Mouse (Mus musculus): Measurements from ENCODE around the gene Eno2. TPM values are rescaled to one million over a fixed set of nuclear protein-coding genes. Genes with fewer than 3 reads are reported as not detected.
"Not testable (repeated sequence)": the region's sequence is repeated elsewhere in the genome, so short reads cannot be mapped to it uniquely, and the experiment has no call there.

Gene Eno2
- polyA plus RNA-seq, 1 experiment from 2014 or later = 10.7 TPM

DNA sequence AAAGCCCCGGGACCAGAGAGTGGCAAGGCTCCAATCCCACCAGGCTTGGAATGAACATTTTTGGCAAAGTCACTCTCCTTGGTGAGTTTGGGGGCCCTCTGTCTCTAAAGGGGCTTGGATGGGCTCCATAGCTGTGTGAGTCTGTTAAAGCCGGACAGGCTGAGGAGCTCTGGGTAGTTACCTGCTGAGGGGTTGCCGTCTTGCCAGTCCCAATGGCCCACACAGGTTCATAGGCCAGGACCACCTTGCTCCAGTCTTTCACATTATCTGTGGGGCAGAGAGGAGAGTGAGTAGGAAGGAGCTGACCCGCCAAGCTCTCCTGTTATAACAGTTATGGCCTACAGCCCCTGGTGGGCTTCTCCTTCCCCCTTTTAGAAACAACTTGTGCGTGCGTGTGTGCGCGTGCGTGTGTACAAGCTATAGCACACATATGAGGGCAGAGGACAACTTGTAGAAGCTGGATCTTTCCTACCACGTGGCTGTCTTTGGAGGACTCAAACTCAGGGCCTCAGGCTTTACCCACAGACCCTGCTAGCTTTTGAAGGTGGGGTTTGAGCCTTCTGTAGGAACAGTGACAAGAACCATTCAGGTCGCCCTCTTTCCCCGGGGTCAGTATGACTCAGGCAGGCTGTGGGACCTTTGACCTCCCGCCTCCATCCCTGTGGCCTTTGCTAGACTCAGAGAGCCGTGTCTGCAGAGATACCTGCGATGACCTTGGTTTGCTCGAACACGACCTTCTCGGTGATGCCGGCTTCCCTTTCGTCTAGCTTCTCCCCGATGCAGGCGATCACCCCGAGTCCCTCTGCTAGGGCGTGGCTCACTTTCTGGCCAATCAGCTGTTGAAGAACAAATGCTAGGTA, 42.5 kb upstream of the Eno2 start:
- peak overlapping the region; percentile 73 for H3K4me3 ChIP-seq
- peak overlapping the region; percentile 89 for H3K9ac ChIP-seq
- peaks cover 47% of the 10 kb centered on the region for H3K4me1 ChIP-seq
- 78% methylated on average over 24 of the region's 24 CpGs for WGBS
- H3K27ac ChIP-seq = 0 out of 2 replicates have a peak overlapping the region, but pooled peaks have one; percentile 92
- H3K4me2 ChIP-seq = peak overlapping the region; percentile 92
- peaks cover 44% of the 10 kb centered on the region for H3K36me3 ChIP-seq
- H3K27me3 ChIP-seq = no peaks in the 10 kb centered on the region
- ATAC-seq (ENCODE audit: insufficient number of reproducible peaks, insufficient read depth, low FRiP score, low TSS enrichment, low read depth) = no peak
- H3K9me3 ChIP-seq = no peaks in the 10 kb centered on the region

DNA sequence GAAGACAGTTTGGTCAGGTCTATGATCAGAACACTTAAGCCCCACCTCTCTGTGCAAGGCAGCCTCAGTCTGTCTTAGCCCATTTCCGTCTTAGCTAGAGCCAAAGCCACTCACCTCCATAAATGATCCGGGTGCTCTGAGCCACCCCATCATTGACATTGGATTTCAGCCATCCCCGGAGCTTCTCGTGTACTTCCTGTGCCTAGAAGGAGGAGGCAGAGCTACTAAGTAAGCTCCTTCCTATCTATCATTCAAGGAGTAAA, 41.9 kb upstream of the Eno2 start:
- Histone ChIP-seq H3K9ac (no peak overlapping the region), H3K27ac (no peak overlapping the region), H3K4me2 (no peak overlapping the region), H3K9me3 (no peaks in the 10 kb centered on the region), H3K36me3 (peaks cover 38% of the 10 kb centered on the region), H3K27me3 (no peaks in the 10 kb centered on the region), H3K4me3 (no peak overlapping the region), H3K4me1 (peaks cover 52% of the 10 kb centered on the region)
- no peak for ATAC-seq (ENCODE audit: insufficient number of reproducible peaks, insufficient read depth, low FRiP score, low TSS enrichment, low read depth)
- WGBS = 85% methylated on average over 4 of the region's 4 CpGs

DNA sequence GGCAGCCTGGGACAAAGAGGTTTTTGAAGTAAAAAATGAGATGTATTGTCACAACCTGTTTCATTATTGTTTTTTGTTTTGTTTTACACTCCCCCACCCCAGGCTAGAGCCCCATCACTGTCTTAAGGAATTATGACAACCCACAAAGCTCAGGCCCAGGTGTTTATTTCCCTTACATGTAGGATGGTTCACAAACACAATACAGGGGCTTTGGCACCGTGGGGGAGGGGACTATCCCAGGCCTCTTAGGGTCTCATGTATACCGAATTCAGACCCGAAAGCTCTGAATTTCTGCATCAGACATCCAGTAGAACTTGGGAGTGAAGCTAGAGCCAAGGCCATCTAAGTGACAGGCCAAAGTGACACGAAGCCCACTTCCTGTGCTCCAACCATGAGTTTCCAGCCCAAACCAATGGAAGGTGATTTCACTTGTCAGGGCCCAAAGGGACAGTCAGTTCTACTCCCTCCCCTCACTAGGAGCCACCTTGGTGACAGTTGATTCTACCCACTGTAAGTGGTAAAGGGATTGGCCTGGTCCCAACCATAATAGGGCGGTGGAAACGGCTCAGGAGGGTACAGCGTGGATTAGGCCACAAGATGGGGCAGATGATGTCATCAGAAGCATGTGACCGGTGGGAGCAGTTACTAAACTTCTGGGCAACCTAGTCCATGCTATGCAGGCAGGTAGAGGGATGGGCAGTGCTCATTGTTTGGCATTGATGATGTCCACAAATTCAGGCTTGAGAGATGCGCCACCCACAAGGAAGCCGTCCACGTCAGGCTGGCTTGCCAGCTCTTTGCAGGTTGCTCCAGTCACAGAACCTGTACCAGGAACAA, 41.3 kb upstream of the Eno2 start:
- WGBS = 87% methylated on average over 11 of the region's 11 CpGs
- peaks cover 32% of the 10 kb centered on the region for H3K36me3 ChIP-seq
- peak overlapping the region; percentile 97; the same call in 1 of the 2 replicates for H3K4me2 ChIP-seq
- H3K27ac ChIP-seq; ATAC-seq (ENCODE audit: insufficient number of reproducible peaks, insufficient read depth, low FRiP score, low TSS enrichment, low read depth); H3K27me3 ChIP-seq; H3K4me3 ChIP-seq; H3K9me3 ChIP-seq; H3K9ac ChIP-seq: not testable (repeated sequence)
- peaks cover 57% of the 10 kb centered on the region for H3K4me1 ChIP-seq

DNA sequence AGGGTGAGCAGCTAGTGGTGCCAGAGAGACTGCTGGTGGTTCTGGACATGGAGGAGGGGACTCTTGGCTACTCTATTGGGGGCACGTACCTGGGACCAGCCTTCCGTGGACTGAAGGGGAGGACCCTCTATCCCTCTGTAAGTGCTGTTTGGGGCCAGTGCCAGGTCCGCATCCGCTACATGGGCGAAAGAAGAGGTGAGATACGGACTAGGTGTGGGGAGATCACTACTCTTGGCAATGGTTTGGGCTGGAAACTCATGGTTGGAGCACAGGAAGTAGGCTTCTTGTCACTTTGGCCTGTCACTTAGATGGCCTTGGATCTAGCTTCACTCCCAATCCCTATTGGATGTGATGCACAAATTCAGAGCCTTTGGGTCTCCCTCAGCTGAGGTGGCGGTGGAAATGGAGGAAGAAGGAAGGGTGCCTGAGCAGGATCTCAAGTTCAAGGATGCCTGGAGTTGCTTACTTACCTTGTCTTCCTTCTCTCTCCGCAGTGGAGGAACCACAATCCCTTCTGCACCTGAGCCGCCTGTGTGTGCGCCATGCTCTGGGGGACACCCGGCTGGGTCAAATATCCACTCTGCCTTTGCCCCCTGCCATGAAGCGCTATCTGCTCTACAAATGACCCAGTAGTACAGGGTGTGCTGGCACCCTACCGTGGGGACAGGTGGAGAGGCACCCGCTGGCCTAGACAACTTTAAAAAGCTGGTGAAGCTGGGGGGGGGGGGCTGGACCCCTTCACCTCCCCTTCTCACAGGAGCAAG, 40.5 kb upstream of the Eno2 start:
- WGBS = 42% methylated on average over 14 of the region's 14 CpGs
- Histone ChIP-seq H3K4me1 (peaks cover 61% of the 10 kb centered on the region), H3K27ac (peak overlapping the region; percentile 92)

DNA sequence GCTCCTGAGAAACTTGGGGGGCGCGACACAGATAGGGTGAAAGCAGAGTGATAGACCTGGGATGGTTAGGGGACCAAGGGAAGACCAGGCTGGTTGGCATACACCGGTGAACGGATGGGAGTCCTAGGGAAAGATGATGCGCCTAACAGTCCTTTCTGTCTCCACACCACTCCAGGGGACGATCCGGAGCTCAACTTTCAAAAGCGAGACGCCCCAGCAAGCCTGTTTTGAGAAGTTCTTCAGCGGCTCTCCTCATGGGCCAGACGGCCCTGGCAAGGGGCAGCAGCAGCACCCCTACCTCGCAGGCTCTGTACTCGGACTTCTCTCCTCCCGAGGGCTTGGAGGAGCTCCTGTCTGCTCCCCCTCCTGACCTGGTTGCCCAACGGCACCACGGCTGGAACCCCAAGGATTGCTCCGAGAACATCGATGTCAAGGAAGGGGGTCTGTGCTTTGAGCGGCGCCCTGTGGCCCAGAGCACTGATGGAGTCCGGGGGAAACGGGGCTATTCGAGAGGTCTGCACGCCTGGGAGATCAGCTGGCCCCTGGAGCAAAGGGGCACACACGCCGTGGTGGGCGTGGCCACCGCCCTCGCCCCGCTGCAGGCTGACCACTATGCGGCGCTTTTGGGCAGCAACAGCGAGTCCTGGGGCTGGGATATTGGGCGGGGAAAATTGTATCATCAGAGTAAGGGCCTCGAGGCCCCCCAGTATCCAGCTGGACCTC, 39.7 kb upstream of the Eno2 start:
- H3K4me1 ChIP-seq = peaks cover 54% of the 10 kb centered on the region
- H3K9ac ChIP-seq = peak overlapping the region; percentile 74
- H3K36me3 ChIP-seq = peaks cover 24% of the 10 kb centered on the region
- under 1% methylated on average over 35 of the region's 35 CpGs for WGBS
- ATAC-seq (ENCODE audit: insufficient number of reproducible peaks, insufficient read depth, low FRiP score, low TSS enrichment, low read depth) = no peak
- H3K4me2 ChIP-seq = peak overlapping the region; percentile 97
- no peaks in the 10 kb centered on the region for H3K27me3 ChIP-seq
- peak overlapping the region; percentile 58 for H3K4me3 ChIP-seq
- no peaks in the 10 kb centered on the region for H3K9me3 ChIP-seq
- peak overlapping the region; percentile 92 for H3K27ac ChIP-seq

More for the DNA sequence above, 40.5 kb upstream of the Eno2 start:
- no peaks in the 10 kb centered on the region for H3K9me3 ChIP-seq
- H3K4me2 ChIP-seq = peak overlapping the region; percentile 97
- H3K9ac ChIP-seq = peak overlapping the region; percentile 74
- H3K27me3 ChIP-seq = no peaks in the 10 kb centered on the region
- peaks cover 24% of the 10 kb centered on the region for H3K36me3 ChIP-seq
- ATAC-seq (ENCODE audit: insufficient number of reproducible peaks, insufficient read depth, low FRiP score, low TSS enrichment, low read depth) = no peak
- peak overlapping the region; percentile 58 for H3K4me3 ChIP-seq

DNA sequence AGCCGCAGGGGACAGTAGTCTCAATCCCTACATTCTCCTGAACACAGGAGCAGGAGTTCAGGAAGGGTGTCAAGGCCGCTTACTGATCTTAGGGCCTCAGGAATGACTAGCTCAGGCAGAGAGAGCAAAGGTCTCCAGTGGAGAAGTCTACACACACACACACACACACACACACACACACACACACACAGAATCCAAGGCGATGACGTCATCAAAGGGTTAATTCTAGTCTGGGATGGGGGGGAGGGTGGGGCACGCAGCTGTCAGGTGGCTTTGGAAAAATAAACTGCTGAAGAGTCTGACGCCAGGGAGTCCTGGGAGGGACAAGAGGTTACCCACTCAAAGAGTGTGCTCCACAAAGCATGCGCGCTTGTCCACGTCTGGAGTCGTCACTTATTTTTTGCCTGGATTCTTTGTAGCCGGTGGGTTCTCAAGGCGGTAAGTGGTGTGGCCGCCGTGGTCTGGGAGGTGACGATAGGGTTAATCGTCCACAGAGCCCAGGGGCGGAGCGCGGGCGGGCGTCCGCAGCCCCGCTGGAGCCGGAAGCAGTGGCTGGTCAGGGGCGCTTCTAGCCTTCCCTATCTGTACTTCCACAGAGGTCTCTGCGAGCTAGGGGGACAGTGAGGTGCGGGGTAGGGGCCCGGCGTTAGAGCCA, 39.0 kb upstream of the Eno2 start, which contains the start of gene Spsb2:
Spsb2 (plus strand) TSS at position 304 of the 655 bp plus-strand sequence.
- Histone ChIP-seq H3K4me2 (peak within 1 kb of the TSS; percentile 97), H3K27me3 (no peaks in the 10 kb centered on the region), H3K27ac (peak within 1 kb of the TSS; percentile 92), H3K9me3 (no peaks in the 10 kb centered on the region), H3K36me3 (peaks cover 24% of the 10 kb centered on the region), H3K4me3 (peak within 1 kb of the TSS; percentile 58), H3K9ac (peak within 1 kb of the TSS; percentile 74), H3K4me1 (peaks cover 52% of the 10 kb centered on the region)
- 3% methylated on average over 29 of the region's 29 CpGs for WGBS
- ATAC-seq (ENCODE audit: insufficient number of reproducible peaks, insufficient read depth, low FRiP score, low TSS enrichment, low read depth) = 0 out of 2 replicates have a peak, but pooled peaks have one; percentile 3

DNA sequence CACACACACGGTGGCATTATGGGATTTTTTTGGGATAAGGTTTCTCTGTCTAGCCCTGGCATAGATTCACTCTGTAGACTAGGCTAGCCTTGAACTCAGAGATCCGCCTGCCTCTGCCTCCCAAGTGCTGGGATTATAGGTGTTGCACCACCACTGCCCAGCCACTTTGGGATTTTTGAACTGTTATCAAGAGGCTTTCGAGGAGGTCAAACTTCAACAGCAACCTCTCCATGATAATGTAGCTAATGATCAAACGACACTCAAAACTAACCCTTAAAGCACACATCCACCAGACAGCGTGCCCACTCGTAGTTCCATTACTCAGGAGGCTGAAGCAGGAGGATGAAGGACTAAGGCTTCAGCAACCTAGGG, 38.5 kb upstream of the Eno2 start:
- peak overlapping the region; percentile 58 for H3K4me3 ChIP-seq
- 79% methylated on average over 6 of the region's 6 CpGs for WGBS
- H3K36me3 ChIP-seq = peaks cover 24% of the 10 kb centered on the region
- H3K27ac ChIP-seq = peak overlapping the region; percentile 92
- H3K27me3 ChIP-seq = no peaks in the 10 kb centered on the region
- ATAC-seq (ENCODE audit: insufficient number of reproducible peaks, insufficient read depth, low FRiP score, low TSS enrichment, low read depth) = no peak
- H3K9ac ChIP-seq = peak overlapping the region; percentile 74; the same call in 1 of the 2 replicates
- H3K4me2 ChIP-seq = peak overlapping the region; percentile 97
- peaks cover 52% of the 10 kb centered on the region for H3K4me1 ChIP-seq
- no peaks in the 10 kb centered on the region for H3K9me3 ChIP-seq

DNA sequence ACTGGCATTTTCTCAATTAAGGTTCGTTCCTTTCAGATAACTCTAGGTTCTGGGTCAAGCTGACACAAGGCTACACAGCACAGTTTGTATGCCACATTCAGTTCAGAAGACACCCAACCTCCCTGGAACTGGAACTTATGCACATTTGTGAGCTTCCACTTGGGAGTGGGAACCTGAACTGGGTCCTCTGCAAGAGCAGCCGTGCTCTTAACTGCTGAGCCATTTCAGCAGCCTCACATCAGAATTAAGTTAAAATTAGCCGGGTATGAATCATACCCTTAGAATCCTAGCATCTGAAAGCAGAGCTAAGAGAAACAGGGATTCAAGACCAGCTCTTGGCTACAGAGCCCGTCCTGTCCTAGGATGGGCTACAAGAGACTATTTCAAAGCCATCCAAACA, 37.9 kb upstream of the Eno2 start:
- Histone ChIP-seq H3K4me3 (no peak overlapping the region), H3K27me3 (no peaks in the 10 kb centered on the region), H3K4me1 (peaks cover 47% of the 10 kb centered on the region), H3K9ac (no peak overlapping the region), H3K4me2 (no peak overlapping the region), H3K9me3 (no peaks in the 10 kb centered on the region), H3K27ac (no peak overlapping the region), H3K36me3 (peaks cover 22% of the 10 kb centered on the region)
- 76% methylated on average over 4 of the region's 4 CpGs for WGBS
- ATAC-seq (ENCODE audit: insufficient number of reproducible peaks, insufficient read depth, low FRiP score, low TSS enrichment, low read depth) = no peak

DNA sequence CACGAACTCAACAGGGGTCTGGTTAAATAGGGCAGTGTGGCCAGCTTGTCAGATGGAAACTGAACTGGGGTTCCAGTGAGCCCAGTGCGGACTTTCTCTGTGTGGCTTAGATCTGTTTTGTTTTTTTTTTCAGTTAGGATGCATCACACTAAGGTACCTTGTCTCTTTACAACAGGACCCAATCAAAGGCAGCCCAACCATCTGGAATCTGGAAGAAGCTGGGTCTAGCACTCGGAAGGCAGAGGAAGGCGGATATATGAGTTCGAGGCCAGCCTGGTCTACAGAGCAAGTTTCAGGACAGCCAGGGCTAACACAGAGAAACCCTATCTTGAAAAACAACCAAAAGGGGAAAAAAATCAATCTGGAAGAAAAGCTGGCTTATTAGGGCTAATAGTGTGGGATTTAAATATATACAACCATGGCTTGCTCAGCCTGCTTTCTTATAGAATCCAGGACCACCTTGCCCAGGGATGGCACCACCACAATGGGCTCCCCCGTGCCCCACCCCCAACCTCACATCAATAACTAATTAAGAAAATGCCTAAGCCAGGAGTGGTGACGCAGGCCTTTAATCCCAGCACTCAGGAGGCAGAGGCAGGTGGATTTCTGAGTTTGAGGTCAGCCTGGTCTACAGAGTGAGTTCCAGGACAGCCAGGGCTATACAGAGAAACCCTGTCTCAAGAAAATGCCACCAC, 37.1 kb upstream of the Eno2 start:
- Histone ChIP-seq H3K9me3 (no peaks in the 10 kb centered on the region), H3K27me3 (no peaks in the 10 kb centered on the region), H3K27ac (peak overlapping the region; percentile 91), H3K36me3 (peaks cover 15% of the 10 kb centered on the region), H3K4me2 (peak overlapping the region; percentile 81), H3K9ac (peak overlapping the region; percentile 70; the same call in 1 of the 2 replicates), H3K4me1 (peaks cover 39% of the 10 kb centered on the region), H3K4me3 (peak overlapping the region; percentile 55)
- ATAC-seq (ENCODE audit: insufficient number of reproducible peaks, insufficient read depth, low FRiP score, low TSS enrichment, low read depth) = no peak
- WGBS = 69% methylated on average over 7 of the region's 7 CpGs

Data from embryonic facial prominence, embryonic 13.5 days (tissue).